Mouse (Mus musculus) layer of hippocampus, postnatal 25 days (tissue): ENCODE data around the gene Zfp563. TPM values are rescaled to one million over a fixed set of nuclear protein-coding genes. Genes with fewer than 3 reads are reported as not detected.

Experiments used
- DNase-seq, 2 experiments: peaks; one replicate each; pipeline ENCODE4 v3.0.0; 2022; ENCODE audit warnings: mixed read lengths in 2 of 2, low spot score in 1 of 2; ENCODE audit errors: extremely low spot score in 1 of 2
- total RNA-seq, 2 experiments: library from RNA; stranded (reverse); gene quantifications; 2 replicates each; pipeline ENCODE4 v1.2.3; 2021

The Zfp563 gene
- 10 to 100 TPM; 17.9 to 21.8 TPM for total RNA-seq

DNA sequence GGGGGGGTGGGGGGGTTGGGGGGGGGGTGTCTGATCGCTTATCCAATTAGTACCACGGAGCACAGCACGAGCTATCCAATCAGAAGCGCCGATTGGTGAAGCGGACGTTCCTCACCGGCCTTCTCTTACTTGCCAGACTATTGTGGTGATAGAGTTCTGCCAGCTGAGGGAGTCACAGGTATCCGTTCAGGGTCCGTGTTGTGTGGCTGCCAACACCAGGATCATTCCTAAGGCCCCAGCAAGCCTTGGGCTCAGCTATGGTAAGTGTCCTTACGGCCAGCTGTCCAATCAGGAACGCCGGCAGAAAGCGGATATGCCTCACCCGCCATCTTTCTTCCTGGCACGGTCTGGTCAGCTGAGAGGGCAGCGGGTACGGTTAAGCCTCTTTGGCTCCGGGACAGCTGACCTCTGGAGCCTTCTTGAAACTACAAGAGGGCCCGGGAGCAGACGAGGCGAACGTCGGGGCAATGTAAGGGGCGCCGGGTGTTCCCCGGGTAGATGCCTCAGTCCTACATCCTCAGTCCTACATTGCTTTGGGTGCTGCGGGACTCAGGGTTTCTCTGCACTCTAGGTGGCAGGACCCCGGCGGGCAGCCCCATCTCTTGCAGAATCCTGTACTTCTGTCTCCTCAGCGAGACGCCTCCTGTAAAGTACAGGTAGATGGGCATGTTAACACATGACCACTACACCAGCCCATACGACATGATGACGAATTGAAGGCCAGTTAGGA, at the start of gene Zfp563:
Zfp563 (plus strand) TSS at position 91 of the 730 bp plus-strand sequence.
- DNase-seq, result peak; percentile 84 to 90

DNA sequence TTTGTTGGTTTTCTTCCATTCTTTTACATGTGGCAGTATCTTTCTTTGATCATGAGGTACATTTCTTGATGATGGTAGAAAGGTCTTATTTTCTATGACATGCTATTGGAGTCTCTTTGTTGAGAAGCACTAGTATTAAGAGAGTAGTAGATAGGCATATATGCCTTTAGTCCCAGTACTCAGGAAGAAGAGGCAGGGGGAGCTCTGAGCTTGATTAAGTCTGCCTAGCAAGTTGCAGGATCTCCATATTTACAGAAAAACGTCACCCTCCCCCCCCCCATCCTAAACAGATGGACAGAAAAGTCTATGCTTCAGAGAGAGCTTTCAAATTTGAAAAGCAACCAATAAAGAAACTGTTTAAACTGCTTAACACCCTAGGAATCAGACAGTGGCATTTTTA, 30.3 kb upstream of the Zfp563 start:
- no peak for DNase-seq

- DNase-seq, result no peak
Observed at GRCm38 (mm10) chr17:33063001-33063400, 26.1 kb upstream of the Zfp563 start.

DNA sequence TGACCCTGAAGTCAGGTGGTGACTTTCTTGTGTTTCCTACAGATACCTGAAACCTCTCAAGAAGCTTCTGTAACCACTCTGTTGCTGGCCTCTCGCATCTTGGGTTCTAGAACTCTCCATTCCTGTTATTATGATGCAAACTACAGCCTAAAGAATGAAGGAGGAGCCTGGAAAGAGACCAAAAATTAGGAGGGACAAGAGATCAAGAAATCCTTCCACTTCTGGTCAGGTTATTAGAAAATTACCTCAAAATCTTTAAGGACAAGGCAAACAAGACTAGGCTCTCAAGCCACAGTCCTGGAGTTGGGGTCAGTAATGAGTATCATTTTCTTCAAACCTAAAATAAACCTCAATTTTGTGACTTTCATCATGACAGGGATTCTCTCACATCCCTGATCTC, 21.2 kb upstream of the Zfp563 start, which contains the start of gene 4921501E09Rik:
4921501E09Rik (minus strand) TSS at position 101 of the 400 bp plus-strand sequence.
- DNase-seq, result no peak

GRCm38 (mm10) chr17:33091630-33092029, 2.5 kb downstream of the Zfp563 start:
- DNase-seq, result no peak

DNA sequence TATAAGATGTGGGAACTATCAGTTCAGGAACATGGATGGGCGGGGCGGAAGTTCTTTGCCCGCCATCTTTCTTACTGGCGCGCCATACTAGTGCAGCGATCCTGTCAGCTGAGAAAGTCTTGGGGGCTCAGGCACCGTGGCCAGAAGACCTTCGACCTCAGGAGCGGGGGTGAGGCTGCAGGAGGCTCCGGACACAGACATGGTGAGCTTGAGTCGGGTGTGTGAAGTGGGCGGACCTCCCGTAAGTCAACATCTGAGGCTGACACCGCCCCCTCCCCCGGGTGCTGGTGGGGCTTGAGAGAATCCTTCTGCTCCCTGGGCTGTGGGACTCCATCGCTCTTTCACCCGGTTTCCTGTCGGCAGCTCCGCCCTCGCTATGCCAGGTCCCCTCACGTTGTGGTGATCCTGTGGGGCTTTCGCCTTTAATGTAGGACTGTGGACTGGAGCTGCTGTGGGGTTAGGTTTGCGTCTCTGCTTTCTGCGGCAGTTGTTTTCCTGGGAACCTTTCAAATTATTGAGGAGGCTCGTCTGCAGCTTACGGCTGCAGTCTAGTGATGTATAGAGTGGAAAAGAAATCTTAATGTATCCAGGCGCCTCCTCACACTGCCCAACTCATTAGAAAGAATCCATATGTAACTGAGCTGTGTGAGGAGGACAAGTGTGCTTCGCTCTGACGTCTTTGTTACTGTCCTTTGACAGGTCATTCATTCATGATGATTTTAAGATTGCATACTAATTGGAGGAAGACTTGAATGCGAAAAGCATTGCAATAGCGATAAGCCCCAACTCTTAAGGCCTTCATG, 3.5 kb downstream of the Zfp563 start:
- peak; percentile 70 to 73 for DNase-seq

DNA sequence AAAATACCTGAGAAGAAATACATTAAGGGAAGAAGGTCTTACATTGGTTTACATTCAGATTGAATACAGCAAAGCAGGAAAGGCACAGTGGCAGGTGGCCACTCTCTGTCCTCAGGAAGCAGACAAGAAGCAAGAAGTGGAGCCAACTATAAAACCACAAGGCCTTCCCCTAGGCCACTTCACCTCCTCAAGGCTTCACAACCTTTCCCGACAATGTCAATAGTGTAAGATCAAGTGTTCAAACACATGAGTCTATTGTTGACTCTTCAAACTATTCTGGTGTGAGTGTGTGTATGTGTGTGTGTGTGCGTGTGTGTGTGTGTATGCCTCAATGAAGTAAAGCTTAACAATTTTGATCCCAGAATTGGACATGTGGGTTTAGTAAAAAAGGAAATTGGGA, 8.3 kb downstream of the Zfp563 start:
- no peak for DNase-seq

DNA sequence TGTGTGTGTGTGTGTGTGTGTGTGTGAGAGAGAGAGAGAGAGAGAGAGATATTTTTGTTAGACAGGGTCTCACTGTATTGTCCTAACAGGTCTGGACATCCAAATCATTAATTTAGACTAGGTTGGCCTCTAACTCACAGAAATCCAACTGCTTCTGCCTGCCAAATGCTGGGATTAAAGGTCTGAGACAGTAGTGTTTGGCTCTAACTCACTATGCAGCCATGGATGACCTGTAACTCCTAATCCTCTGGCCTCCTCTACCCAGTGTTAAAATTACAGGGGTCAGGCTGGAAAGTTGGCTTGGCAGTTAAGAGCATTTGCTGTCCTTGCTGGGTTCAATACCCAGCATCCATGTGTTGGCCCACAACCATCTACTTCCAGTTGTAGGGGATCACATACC, 35.4 kb downstream of the Zfp563 start:
- no peak for DNase-seq

- DNase-seq, result no peak
Observed at GRCm38 (mm10) chr17:33126257-33126656, 37.1 kb downstream of the Zfp563 start.

DNA sequence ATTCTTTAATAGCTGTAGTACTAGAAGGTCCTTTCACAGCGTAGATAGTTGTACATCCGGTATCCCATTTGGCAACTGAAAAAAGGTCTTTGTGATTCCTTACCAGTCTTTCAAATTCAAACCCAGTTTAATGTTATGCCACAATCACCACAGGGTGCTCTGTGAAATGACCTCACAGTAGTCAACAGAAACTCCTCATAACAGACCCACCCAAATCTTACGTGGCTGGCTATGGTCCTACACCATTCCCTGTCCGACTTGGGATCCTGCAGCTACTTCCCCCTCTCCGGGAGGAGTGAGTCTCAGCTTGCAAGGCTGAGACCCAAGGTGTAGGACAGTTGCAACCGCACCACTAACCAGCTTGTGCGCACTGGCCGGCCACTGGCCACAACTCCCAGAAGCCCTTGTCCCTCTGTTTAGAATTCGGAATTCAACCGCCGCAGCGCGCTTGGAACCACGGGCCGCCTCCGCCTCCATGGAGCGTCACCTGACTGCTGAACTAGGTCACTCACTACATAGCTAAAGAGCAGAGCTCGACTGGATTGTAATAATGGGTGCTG, 50.2 kb downstream of the Zfp563 start, which contains the start of gene Morc2b:
Morc2b (minus strand) TSS at position 423 of the 560 bp plus-strand sequence.
- no peak for DNase-seq

Other genes starting within 250 kb of the Zfp563 start
- 10 to 100 TPM in 1 of 2 experiments, 1 to 10 TPM in 1; 9.9 to 10.5 TPM for gene Zfp870, start 197.7 kb upstream of the Zfp563 start, total RNA-seq
- gene Cyp4f14, start 172.0 kb upstream of the Zfp563 start, total RNA-seq, result 1 to 10 TPM; 4.6 to 5.3 TPM
- 10 to 100 TPM; 16.6 to 28.0 TPM for gene Cyp4f13, start 141.9 kb upstream of the Zfp563 start, total RNA-seq
- 1 to 10 TPM; 3.4 to 4.9 TPM for gene Zfp472, start 123.5 kb upstream of the Zfp563 start, total RNA-seq
- 10 to 100 TPM; 17.2 to 17.8 TPM for gene Zfp952, start 96.2 kb upstream of the Zfp563 start, total RNA-seq
- gene Zfp763, start 55.9 kb upstream of the Zfp563 start, total RNA-seq, result 10 to 100 TPM; 19.9 to 22.4 TPM
- gene 4921501E09Rik, start 21.3 kb upstream of the Zfp563 start, total RNA-seq, result not detected
- gene Morc2b, start 50.4 kb downstream of the Zfp563 start, total RNA-seq, result 1 to 10 TPM; 2.4 to 3.3 TPM
- not detected for gene Olfr55, start 79.1 kb downstream of the Zfp563 start, total RNA-seq
- not detected for gene Olfr239, start 102.0 kb downstream of the Zfp563 start, total RNA-seq
- gene Olfr1564, start 132.4 kb downstream of the Zfp563 start, total RNA-seq, result under 1 TPM; 0.34 to 0.96 TPM
- gene Zfp955a, start 165.8 kb downstream of the Zfp563 start, total RNA-seq, result 10 to 100 TPM; 11.3 to 13.1 TPM
- not detected for gene Olfr63, start 175.4 kb downstream of the Zfp563 start, total RNA-seq
- gene Zfp955b, start 200.2 kb downstream of the Zfp563 start, total RNA-seq, result 10 to 100 TPM; 31.3 to 31.6 TPM